Mouse (Mus musculus): Measurements from ENCODE around the gene Slc39a13. TPM values are rescaled to one million over a fixed set of nuclear protein-coding genes. Genes with fewer than 3 reads are reported as not detected.
"Not testable (repeated sequence)": the region's sequence is repeated elsewhere in the genome, so short reads cannot be mapped to it uniquely, and the experiment has no call there.

The Slc39a13 gene
- polyA plus RNA-seq, 1 experiment from 2014 or later, result 42.5 TPM

DNA sequence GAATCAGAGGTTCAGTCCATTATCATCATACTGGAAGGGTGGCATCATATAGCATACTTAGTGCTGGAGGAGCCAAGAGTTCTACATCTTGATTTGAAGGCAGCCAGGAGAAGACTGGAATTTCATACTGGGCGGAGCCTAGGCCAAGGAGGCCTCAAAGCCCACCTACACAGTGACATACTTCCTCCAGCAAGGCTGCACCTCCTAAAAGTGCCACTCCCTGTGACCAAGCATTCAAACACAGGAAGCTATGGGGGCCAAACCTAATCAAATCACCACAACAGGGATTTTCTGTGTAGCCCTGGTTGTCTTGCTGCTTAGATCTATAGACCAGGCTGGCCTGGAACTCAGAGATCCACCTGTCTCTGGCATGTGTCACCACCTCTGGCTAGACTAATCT is 46.3 kb downstream of the Slc39a13 start:
- no peaks in the 10 kb centered on the region for H3K27me3 ChIP-seq (replicated peaks)
- no peak overlapping the region for H3K9ac ChIP-seq
- 88% methylated on average over 1 of the region's 1 CpGs for WGBS
- H3K4me2 ChIP-seq, result no peak overlapping the region
- no peak for ATAC-seq (ENCODE audit: insufficient number of reproducible peaks, low FRiP score)
- H3K9me3 ChIP-seq (replicated peaks), result 0 out of 2 replicates have a peak, but pooled peaks cover 1% of the 10 kb centered on the region
- H3K4me1 ChIP-seq (replicated peaks), result peaks cover 9% of the 10 kb centered on the region; the same call in 1 of the 2 replicates
- no peak overlapping the region for H3K27ac ChIP-seq (ENCODE audit: poor library complexity, severe bottlenecking)
- peaks cover 22% of the 10 kb centered on the region for H3K36me3 ChIP-seq
- no peak overlapping the region for H3K4me3 ChIP-seq

DNA sequence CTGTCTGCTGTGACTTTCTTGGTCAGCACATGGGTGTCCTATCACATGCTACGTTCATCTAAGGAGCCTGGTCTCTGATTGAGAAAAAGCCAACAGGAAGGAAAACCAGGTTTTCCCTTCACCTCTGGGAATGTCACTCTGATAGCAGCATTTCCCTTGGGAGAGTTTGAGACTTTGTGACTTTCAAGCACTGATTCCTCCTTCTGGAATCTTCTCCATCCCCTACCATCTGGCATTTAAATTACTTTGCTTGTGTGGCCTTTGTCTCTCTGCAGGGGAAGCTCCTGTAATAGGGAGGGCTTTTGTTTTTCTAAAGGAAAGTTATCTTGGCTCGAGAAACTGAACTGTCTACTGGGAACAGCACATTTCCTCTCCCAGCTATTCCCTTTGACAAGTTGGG is 47.1 kb downstream of the Slc39a13 start:
- Histone ChIP-seq H3K9ac (no peak overlapping the region), H3K4me2 (no peak overlapping the region), H3K9me3 (replicated peaks) (no peaks in the 10 kb centered on the region), H3K4me1 (replicated peaks) (peaks cover 9% of the 10 kb centered on the region; the same call in 1 of the 2 replicates), H3K36me3 (peaks cover 27% of the 10 kb centered on the region), H3K27me3 (replicated peaks) (no peaks in the 10 kb centered on the region), H3K27ac (ENCODE audit: poor library complexity, severe bottlenecking) (no peak overlapping the region; the same call in 1 of the 2 replicates), H3K4me3 (no peak overlapping the region)
- WGBS, result 55% methylated on average over 2 of the region's 2 CpGs
- no peak for ATAC-seq (ENCODE audit: insufficient number of reproducible peaks, low FRiP score)

DNA sequence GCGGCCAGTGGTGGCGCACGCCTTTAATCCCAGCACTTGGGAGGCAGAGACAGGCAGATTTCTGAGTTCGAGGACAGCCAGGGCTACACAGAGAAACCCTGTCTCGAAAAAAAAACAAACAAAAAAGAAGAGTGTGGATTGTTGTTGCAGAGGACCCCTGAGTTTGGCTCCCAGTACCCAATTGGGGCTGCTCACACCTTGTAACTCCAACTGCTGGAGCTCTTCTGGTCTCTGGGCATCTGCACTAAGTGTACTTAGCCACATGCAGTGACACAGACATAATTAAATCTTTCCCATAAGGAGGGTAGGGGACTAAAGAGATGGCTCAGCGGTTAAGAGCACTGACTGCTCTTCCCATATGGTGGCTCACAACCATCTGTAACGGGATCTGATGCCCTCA is 48.0 kb downstream of the Slc39a13 start:
- not testable (repeated sequence) for H3K9me3 ChIP-seq (replicated peaks); H3K4me3 ChIP-seq; ATAC-seq (ENCODE audit: insufficient number of reproducible peaks, low FRiP score); H3K9ac ChIP-seq; H3K27ac ChIP-seq (ENCODE audit: poor library complexity, severe bottlenecking); H3K27me3 ChIP-seq (replicated peaks); H3K4me2 ChIP-seq; H3K4me1 ChIP-seq (replicated peaks)
- 93% methylated on average over 7 of the region's 7 CpGs for WGBS
- peaks cover 34% of the 10 kb centered on the region for H3K36me3 ChIP-seq

DNA sequence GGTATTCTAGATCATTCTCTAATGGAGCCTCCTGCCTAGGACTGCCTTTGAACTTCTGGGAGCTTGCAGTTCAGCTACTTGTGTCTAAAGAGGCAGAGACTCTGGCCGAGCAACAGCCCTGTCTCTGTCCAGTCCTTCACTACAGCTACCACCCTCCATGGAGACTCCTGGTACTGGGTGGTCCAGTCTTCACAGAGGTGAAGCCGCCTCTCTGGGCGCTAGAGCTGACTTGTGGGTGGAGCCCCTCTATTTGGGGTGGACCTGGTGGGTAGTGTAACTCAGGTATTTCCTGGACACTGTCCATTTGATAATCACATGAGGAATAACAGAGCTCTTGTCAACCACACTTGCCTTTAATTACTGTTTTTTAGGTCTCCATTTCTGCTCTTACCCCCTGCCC is 50.3 kb downstream of the Slc39a13 start:
- Histone ChIP-seq H3K27me3 (replicated peaks) (no peaks in the 10 kb centered on the region), H3K27ac (ENCODE audit: poor library complexity, severe bottlenecking) (no peak overlapping the region), H3K9me3 (replicated peaks) (no peaks in the 10 kb centered on the region), H3K4me1 (replicated peaks) (0 out of 2 replicates have a peak, but pooled peaks cover 9% of the 10 kb centered on the region), H3K9ac (no peak overlapping the region), H3K4me3 (no peak overlapping the region), H3K4me2 (no peak overlapping the region), H3K36me3 (peaks cover 50% of the 10 kb centered on the region)
- 91% methylated on average over 3 of the region's 3 CpGs for WGBS
- ATAC-seq (ENCODE audit: insufficient number of reproducible peaks, low FRiP score), result no peak

DNA sequence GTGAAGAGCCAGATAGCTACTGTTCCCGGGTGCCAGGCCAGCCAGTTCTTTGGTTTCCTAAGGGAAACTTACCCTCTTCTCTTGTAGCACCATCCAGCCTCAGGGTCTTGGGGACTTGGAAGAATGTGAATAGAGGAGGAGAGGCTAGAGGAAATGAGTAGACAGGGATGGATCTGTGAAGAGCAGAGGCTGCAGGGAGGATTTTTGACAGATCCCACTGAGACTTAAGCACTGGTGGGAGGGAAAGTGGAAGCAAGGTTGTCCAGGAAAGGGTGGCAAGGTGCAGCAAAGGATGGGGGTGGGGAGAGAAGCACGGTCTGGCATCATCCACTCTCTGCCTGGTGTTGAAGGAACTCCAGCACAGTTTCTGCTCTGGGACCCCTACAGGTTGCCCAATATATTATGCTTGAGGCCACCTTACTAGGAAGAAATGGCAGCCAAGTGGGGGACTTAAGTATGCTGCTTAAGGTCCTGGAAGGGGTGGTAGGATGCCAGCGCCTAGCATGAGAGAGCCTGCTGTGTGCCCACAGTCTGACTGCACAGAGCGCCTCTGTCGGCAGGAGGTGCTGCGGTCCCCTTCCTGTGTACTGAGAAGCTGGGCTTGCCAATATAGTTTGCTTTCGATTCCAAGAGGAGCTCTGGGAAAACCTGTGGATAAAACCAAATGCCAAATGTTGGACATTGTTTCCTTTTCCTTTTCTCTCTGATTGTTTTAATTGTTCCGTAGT is 52.0 kb downstream of the Slc39a13 start:
- H3K27ac ChIP-seq (ENCODE audit: poor library complexity, severe bottlenecking), result no peak overlapping the region
- H3K36me3 ChIP-seq, result peaks cover 67% of the 10 kb centered on the region
- H3K4me1 ChIP-seq (replicated peaks), result no peaks in the 10 kb centered on the region
- WGBS, result 88% methylated on average over 8 of the region's 8 CpGs
- no peak overlapping the region for H3K4me3 ChIP-seq
- H3K4me2 ChIP-seq, result no peak overlapping the region
- H3K9ac ChIP-seq, result no peak overlapping the region
- H3K27me3 ChIP-seq (replicated peaks), result no peaks in the 10 kb centered on the region
- H3K9me3 ChIP-seq (replicated peaks), result no peaks in the 10 kb centered on the region
- no peak for ATAC-seq (ENCODE audit: insufficient number of reproducible peaks, low FRiP score)

DNA sequence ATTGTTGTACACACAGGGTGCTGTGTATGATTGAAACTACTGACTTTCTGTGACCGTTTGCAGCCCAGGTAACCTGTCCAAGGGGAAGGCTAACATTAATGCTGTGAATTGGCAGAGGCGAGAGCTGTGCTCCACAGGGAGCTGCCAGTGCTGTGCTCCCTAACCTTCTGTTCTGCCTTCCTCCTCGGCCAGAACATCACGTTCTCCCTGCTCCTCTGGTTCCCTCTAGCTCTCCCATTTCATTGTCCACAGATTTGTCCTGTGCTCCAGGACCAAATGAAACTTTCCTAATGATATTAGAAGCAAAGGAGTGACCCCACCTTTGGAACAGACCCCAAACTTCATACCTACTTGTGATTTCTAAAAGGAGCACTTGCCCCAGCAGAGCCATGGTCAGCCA is 54.8 kb downstream of the Slc39a13 start:
- Histone ChIP-seq H3K9ac (no peak overlapping the region), H3K27me3 (replicated peaks) (no peaks in the 10 kb centered on the region), H3K9me3 (replicated peaks) (no peaks in the 10 kb centered on the region), H3K4me2 (no peak overlapping the region), H3K4me1 (replicated peaks) (no peaks in the 10 kb centered on the region), H3K36me3 (peaks cover 77% of the 10 kb centered on the region), H3K4me3 (no peak overlapping the region), H3K27ac (ENCODE audit: poor library complexity, severe bottlenecking) (no peak overlapping the region)
- no peak for ATAC-seq (ENCODE audit: insufficient number of reproducible peaks, low FRiP score)
- WGBS, result 91% methylated on average over 4 of the region's 4 CpGs

DNA sequence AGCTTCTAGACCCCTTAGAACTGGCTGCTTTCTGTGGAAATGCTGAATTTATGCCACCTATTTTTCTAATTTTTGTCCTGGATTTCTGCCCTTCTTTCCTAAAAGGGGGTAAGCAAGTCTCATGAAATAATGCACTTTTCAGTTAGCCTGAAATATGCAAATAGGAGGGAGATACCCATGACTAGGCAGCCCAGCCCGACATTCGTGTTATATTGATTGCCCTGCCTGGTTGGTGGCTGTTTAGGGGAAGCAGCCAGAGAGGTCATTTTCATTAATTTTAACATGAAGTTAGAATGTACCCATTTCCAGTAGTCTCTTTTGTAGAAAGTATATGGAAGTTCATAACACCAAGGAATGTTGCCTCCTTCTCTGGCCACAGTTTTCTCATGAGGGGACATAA is 56.3 kb downstream of the Slc39a13 start:
- ATAC-seq (ENCODE audit: insufficient number of reproducible peaks, low FRiP score), result no peak
- Histone ChIP-seq H3K4me3 (no peak overlapping the region), H3K27ac (ENCODE audit: poor library complexity, severe bottlenecking) (no peak overlapping the region), H3K4me1 (replicated peaks) (no peaks in the 10 kb centered on the region), H3K9ac (no peak overlapping the region), H3K27me3 (replicated peaks) (no peaks in the 10 kb centered on the region), H3K4me2 (no peak overlapping the region), H3K36me3 (peaks cover 83% of the 10 kb centered on the region), H3K9me3 (replicated peaks) (no peaks in the 10 kb centered on the region)
- 92% methylated on average over 2 of the region's 2 CpGs for WGBS

Other genes with a start within 250 kb of the Slc39a13 start
- gene Mtch2, start 223.3 kb downstream of the Slc39a13 start, polyA plus RNA-seq (2016; fragmentation: Nextera tagmentation; extraction: Ambion mirVana), result 201 and 211 TPM in 2 replicates
- gene C1qtnf4, start 184.6 kb downstream of the Slc39a13 start, polyA plus RNA-seq (2016; fragmentation: Nextera tagmentation; extraction: Ambion mirVana), result 16.5 and 18.9 TPM in 2 replicates
- gene Kbtbd4, start 165.7 kb downstream of the Slc39a13 start, polyA plus RNA-seq (2016; fragmentation: Nextera tagmentation; extraction: Ambion mirVana), result 27.0 and 27.3 TPM in 2 replicates
- gene Ndufs3, start 165.6 kb downstream of the Slc39a13 start, polyA plus RNA-seq (2016; fragmentation: Nextera tagmentation; extraction: Ambion mirVana), result 332 and 336 TPM in 2 replicates
- gene Celf1, start 130.0 kb downstream of the Slc39a13 start, polyA plus RNA-seq (2016; fragmentation: Nextera tagmentation; extraction: Ambion mirVana), result 136 and 141 TPM in 2 replicates
- 17.2 and 17.8 TPM in 2 replicates for gene Rapsn, start 34.8 kb downstream of the Slc39a13 start, polyA plus RNA-seq (2016; fragmentation: Nextera tagmentation; extraction: Ambion mirVana)
- gene Psmc3, start 16.4 kb downstream of the Slc39a13 start, polyA plus RNA-seq (2016; fragmentation: Nextera tagmentation; extraction: Ambion mirVana), result 245 and 252 TPM in 2 replicates
- gene Spi1, start 12.0 kb upstream of the Slc39a13 start, polyA plus RNA-seq (2016; fragmentation: Nextera tagmentation; extraction: Ambion mirVana), result 3.0 and 3.1 TPM in 2 replicates
- gene Mybpc3, start 47.7 kb upstream of the Slc39a13 start, polyA plus RNA-seq (2016; fragmentation: Nextera tagmentation; extraction: Ambion mirVana), result 1,039 and 1,047 TPM in 2 replicates
- gene Madd, start 113.4 kb upstream of the Slc39a13 start, polyA plus RNA-seq (2016; fragmentation: Nextera tagmentation; extraction: Ambion mirVana), result 6.5 and 7.7 TPM in 2 replicates
- 1.2 and 2.5 TPM in 2 replicates for gene Nr1h3, start 132.4 kb upstream of the Slc39a13 start, polyA plus RNA-seq (2016; fragmentation: Nextera tagmentation; extraction: Ambion mirVana)
- gene Acp2, start 132.5 kb upstream of the Slc39a13 start, polyA plus RNA-seq (2016; fragmentation: Nextera tagmentation; extraction: Ambion mirVana), result 18.2 and 22.3 TPM in 2 replicates
- 7.5 and 7.7 TPM in 2 replicates for gene Ddb2, start 166.6 kb upstream of the Slc39a13 start, polyA plus RNA-seq (2016; fragmentation: Nextera tagmentation; extraction: Ambion mirVana)
- 30.4 and 31.9 TPM in 2 replicates for gene Pacsin3, start 185.5 kb upstream of the Slc39a13 start, polyA plus RNA-seq (2016; fragmentation: Nextera tagmentation; extraction: Ambion mirVana)
- 73.9 and 74.2 TPM in 2 replicates for gene Arfgap2, start 194.6 kb upstream of the Slc39a13 start, polyA plus RNA-seq (2016; fragmentation: Nextera tagmentation; extraction: Ambion mirVana)